Mouse (Mus musculus): ENCODE measurements around the gene Dnlz.

Dnlz gene

DNA sequence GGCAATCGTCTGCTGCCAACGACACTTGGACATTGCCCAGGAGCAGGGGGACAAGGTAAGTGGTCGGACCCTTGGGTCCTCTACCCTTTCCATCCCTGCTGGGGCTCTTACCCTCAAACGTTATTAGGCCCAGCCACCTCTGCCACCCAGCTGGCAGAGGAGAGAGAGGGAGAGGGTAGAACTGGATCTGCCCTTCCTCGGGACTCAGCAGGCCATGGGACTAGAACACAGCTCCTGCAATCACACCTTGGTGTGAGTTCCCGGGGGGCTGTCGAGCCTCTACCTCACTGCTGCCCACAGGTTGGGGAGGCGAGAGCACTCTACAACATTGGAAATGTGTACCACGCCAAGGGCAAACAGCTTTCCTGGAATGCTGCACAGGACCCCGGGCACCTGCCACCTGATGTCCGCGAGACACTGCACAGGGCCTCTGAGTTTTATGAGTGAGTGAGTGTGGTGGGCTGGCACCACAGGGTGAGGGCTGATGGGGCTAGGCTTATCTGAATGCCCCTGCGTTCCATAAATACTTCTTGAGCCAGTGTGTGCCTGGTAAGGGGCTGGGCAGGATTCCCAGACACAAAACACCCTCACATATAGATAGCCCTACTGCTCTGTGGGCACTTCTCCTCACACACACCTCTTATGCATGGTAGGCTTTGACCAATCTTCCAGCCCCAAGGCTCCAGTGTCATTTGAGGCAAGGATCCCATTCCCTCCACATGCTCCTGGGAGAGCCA, 28.2 kb downstream of the Dnlz start:
- DNase-seq (ENCODE audit: extremely low read depth, low read depth, low spot score) = no peak

DNA sequence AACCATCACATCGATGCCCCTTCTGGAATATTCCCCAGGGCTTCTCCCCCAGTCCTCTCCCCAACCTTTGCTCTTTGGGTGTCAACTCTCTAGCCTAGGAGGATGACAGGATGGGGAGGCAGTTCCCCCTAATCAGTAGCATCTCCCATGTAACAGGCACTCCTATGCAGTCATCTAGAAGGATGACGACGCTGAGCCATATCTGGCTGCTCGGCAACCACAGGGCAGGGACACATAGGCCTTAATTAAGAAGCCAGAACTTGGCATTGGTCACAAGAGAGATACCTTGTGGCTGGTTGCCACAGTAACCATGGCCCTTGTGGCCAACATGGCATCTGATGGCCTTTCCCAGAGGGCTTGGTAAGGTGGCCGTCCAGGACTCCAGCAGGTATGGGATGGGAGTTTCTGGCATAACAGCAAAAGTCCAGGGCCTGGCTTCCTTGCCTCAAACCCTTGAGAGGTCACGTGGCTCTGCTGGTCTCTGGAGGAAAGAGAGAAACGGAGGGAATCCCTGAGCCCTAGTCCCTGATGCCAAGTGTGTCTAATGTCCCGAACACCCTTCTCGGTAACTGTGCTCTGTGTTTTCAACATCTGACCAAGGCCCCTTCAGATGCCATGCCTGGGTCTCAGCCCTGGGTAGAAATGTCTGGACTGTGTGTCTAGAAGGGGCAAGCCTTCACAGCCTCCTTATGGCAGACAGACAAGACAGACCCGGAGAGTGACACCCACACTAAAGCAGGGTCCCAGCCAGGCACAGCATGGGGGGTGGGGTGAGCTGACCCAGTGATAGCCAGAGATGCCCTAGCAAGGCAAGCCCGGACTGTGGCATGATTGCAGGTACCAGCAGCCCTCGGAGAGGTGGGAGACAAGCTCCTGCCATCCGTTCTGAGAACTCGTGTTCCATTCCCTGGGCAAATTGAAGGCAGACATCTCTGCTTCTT, 31.4 kb downstream of the Dnlz start:
- no peak for DNase-seq (ENCODE audit: extremely low read depth, low read depth, low spot score)

- DNase-seq (ENCODE audit: extremely low read depth, low read depth, low spot score) = no peak
Measured at GRCm38 (mm10) chr2:26319519-26320244, 32.2 kb downstream of the Dnlz start.

- DNase-seq (ENCODE audit: extremely low read depth, low read depth, low spot score) = no peak
Measured at GRCm38 (mm10) chr2:26319109-26319508, 32.8 kb downstream of the Dnlz start.

- no peak for DNase-seq (ENCODE audit: extremely low read depth, low read depth, low spot score)
Measured at GRCm38 (mm10) chr2:26317991-26318672, 33.8 kb downstream of the Dnlz start.

GRCm38 (mm10) chr2:26317371-26317770, 34.5 kb downstream of the Dnlz start:
- no peak for DNase-seq (ENCODE audit: extremely low read depth, low read depth, low spot score)

DNA sequence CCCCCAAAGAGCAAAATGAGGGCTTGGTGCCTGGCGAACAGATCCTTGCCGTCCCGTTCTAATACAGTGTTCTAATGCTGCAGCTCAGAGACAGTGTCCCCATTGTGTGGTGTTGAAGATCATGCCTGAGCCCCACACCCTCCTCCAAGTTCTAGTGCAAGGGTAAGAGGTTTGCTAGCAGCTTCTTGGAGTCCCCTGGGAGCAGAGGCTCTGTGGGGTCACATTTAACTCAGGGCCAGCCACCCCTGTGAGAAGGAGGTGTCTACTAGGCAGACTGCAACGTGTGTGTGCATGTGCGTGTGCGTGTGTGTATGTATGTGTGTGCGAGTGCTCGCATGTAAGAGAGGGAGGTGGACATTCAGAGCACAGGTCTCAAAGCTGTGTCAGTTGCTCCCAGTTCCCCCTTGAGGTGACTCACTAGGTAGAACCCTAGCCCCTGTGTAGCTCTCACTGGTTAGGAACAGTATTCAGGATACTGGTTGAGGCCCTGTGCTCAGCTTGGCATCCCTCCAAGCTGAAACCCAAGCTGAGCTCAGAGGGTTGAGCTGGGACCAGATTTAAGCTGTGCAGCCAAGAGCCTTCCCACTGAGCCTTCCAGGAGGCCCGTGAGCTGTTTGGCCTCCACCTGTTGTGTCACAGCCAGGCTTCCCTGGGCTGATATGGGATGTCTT, 35.2 kb downstream of the Dnlz start:
- DNase-seq (ENCODE audit: extremely low read depth, low read depth, low spot score) = no peak

DNA sequence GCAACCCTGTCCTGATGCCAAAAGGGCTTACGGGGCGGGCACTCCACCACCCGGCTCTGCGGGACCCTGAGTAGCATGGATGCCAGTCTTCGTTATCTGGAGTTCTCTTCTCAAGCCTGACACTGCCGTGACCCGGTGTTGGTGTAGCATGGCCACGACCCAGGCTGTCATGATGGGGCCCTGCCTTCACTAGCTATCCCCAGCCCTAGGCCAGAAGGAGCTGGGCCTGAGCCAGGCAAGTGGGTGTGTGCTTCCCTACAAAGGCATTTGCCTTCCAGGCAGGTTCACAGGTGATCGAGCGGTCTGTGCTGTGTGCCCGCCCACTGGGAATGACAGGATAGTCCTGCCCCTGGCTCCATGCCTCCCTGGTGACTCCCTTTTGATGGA, 36.0 kb downstream of the Dnlz start:
- DNase-seq (ENCODE audit: extremely low read depth, low read depth, low spot score) = no peak

DNA sequence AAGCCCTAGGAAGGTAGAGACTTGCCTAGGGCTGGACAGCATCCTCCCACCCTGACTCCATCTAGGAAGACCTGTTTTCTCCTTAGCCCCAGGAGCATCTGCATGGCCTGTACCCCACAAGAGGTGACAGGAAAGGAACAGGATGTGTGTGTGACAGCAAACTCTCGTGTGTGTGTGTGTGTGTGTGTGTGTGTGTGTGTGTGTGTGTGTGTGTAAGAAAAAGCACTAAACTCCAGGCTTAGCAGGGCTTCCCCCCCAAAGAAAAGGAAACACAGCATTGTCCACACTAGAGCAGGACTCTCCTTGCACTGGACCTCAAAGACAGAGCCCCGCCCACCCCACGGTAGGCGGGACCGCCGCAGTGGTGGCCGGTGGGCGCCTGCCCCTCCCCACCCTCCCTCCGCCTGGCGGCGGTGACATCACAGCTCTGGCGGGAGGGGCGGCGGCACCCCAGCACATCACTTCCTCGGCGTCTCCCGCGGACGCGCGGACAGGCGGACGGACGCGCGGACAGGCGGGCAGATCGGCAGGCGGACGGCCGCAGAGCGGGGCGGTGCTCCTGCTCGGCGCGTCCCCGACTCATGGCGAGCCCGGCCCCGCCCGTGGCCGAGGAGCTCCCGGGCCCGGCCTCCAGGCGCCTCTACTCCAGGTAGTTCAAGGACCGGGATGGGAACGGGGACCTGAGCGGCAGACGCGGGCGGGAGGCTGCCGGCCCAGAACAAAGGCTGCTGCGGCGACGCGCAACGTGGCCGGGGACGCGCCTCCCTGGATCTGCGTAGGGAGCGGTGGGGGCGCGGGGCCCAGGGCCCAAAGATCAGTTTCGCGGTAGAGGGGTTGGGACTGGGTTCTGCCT, 36.6 kb downstream of the Dnlz start, which contains the start of gene Gpsm1:
Gene Gpsm1, plus strand, starts transcription at position 444 of the 853 bp plus-strand sequence.
- DNase-seq (ENCODE audit: extremely low read depth, low read depth, low spot score) = no peak

- no peak for DNase-seq (ENCODE audit: extremely low read depth, low read depth, low spot score)
Measured at GRCm38 (mm10) chr2:26314281-26315071, 37.4 kb downstream of the Dnlz start.

DNA sequence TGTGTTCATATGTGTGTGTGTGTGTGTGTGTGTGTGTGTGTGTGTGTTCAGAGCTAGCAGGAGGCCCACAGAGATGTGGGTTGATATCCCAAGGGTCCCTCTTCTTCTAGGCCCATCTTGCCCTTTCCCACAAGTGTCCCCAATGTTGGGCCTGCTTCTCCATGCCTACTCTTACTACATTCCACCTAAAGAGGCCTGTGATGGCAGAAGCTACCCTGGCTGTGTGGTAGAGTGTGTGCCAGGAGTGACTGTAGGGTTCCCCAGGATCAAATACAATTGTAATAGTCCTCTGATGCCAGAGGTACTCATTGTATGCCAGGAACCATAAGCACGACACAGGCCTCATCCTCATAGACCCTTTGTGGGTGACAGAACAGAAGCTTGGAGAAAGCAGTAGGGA, 38.5 kb downstream of the Dnlz start:
- DNase-seq (ENCODE audit: extremely low read depth, low read depth, low spot score) = no peak

DNA sequence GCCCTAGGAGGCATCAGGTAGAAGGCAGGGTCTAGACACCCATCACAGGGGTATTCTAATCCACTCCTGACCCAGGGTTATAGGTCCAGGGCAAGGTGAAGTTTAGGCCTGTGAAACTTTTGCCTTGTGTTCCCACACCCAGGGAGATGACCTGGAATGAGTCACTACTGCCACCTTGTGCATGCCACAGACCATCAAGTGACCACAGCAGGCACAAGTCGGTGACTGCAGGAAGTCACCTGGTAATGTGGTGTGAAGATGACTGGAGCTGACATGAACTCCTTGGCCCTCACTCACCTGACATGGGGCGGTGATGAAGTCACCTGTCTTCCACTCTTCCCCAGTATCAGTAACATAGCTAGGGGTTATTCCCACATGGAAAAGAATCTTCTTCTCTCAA, 39.1 kb downstream of the Dnlz start:
- DNase-seq (ENCODE audit: extremely low read depth, low read depth, low spot score) = no peak

DNA sequence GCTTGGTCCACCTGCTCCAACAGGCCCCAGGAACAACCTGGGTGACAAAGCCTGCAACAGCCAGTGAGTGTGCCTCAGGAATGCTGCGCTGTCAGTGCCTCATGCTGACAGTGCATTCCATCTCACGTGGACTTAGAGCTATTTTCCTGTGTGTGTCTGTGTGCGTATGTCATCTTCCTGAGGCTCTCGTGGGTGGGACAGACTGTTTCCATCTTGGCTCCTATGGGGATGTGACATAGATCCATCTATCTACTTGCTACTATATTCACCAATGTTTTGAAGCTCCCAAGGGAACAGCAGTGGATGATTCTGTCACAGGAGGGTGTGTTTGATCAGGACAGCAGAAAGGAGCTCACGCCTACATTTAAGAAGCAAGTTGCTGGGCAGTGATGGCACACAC, 40.0 kb downstream of the Dnlz start:
- DNase-seq (ENCODE audit: extremely low read depth, low read depth, low spot score) = no peak

DNA sequence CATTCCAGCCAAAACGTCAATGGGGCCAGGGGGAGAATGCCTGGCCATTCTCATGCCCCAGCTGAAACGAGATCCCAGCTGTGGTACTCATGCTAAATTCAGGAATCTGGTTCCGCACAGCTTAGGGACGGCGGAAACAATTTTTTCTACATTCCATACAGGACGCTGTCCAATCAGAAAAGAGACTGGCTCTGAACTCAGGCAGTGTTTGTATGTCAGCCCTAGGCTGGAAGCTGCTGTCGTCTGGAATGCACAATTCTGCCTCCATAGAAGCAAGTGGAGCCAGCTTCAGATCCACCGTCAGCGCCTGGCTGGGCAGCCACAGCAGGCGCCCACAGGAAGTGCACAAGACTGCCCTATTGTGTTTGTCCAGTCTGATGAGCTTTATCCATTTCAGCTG, 42.2 kb downstream of the Dnlz start:
- no peak for DNase-seq (ENCODE audit: extremely low read depth, low read depth, low spot score)

GRCm38 (mm10) chr2:26306702-26307101, 45.2 kb downstream of the Dnlz start:
- no peak for DNase-seq (ENCODE audit: extremely low read depth, low read depth, low spot score)

DNA sequence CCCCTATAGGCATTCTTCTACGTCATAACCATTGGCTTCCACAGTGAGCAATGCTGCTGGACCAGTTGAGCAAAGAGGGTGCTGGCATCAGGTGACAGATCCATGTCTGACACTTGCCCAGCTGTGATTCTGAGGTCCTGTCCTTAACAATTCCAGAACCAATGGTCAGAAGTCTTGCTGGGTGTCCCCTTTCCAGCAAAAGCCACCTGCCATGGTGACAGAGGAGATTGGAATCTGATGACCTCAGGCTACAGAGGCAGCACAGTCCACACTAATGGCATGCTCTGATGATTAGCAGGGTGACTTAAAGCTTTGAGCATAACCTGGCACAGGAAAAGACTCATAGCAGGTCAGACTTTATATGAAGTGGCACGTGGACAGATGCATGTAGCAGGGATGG, 46.4 kb downstream of the Dnlz start:
- DNase-seq (ENCODE audit: extremely low read depth, low read depth, low spot score) = no peak

- DNase-seq (ENCODE audit: extremely low read depth, low read depth, low spot score) = no peak
Measured at GRCm38 (mm10) chr2:26304711-26305110, 47.2 kb downstream of the Dnlz start.

DNA sequence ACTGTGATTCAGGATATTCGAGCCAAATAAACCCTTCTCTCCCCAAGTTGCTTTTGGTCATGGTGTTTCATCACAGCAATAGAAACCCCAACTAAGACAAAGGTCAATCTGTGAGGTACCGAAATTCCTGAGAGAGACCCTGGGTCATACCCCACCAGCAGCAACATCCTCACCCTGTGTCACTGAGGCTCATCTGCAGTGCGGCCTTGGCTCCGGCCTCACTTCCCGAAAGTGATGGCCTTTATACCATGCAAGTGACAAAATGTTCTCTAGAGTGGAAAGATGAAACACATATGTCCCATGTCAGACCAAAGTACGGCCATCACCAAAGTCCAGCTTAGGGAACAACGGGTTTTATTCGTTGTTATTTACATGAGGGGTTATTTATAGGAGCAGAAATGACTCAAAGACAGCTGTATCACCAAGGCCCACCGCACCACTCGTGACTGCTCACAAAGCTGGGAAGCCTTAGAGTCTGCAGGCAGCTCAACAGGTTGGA, 49.9 kb downstream of the Dnlz start:
- no peak for DNase-seq (ENCODE audit: extremely low read depth, low read depth, low spot score)

- DNase-seq (ENCODE audit: extremely low read depth, low read depth, low spot score) = no peak
Measured at GRCm38 (mm10) chr2:26300808-26301174, 51.1 kb downstream of the Dnlz start.
